Mouse (Mus musculus) spleen, adult 2 months (tissue): ENCODE measurements around the gene Txnl4b.

ENCODE experiments used
- CTCF ChIP-seq: fragments of 200-500 bp; IDR thresholded peaks from 2 replicates; pipeline ENCODE4 v1.5.1; 2011; ENCODE audit warnings: mild to moderate bottlenecking, inconsistent platforms; ENCODE audit not compliant: insufficient read depth, insufficient read length, insufficient replicate concordance; ENCODE audit errors: extremely low read depth
- POLR2A ChIP-seq: fragments of 200-500 bp; IDR thresholded peaks from 2 replicates; pipeline ENCODE4 v1.6.1; 2011; ENCODE audit warnings: low read depth, low read length, inconsistent platforms

- no peak for TF ChIP-seq CTCF
- no peak for TF ChIP-seq POLR2A
Measured at GRCm38 (mm10) chr8:109609153-109609502, 43.4 kb downstream of the Txnl4b start.
